16 mouse cellular contexts compared by ENCODE assay signal in the genomic region with DNA sequence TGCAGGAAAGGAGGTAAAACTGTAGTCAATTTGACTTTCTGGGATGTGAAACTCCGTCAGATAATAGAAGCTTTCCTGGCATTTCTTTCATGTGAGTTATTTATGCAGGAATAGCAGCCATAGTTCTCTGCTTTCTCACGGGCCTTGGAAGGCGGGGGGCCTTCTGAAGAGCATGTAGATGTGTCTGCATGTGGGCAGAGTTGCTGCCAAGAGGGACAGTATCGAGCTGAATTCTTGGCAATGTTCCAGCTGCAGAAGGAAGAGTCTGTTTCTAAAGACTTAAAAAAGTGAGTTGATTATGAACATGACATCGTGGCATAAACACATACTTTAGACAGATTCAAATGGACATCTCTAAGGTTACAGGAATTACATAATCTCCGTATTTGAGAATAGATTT.
A peak's percentile ranks its signal among the peaks of the same experiment; 100 is the strongest.
DNase-seq lines count a peak whose midpoint lies in the region; ATAC-seq and TF ChIP-seq lines count a peak whose summit lies in the region.
"Had no signal": no experiment of that assay in that cellular context is flagged by ENCODE, and none has a peak within 500 bp of the region (broad histone marks: within the 10 kb centered on the region; RNA-seq: fewer than 3 reads in every experiment).

No protein-coding gene starts in this region.

- H3K9ac ChIP-seq in hindbrain, postnatal 0 days (replicated peaks; ENCODE audit: low read length): no peak overlapping the region
- no peak overlapping the region for H3K9ac ChIP-seq in midbrain, embryonic 14.5 days (replicated peaks; ENCODE audit: low read length)
- H3K9ac ChIP-seq: embryonic facial prominence, embryonic 13.5 days; heart, embryonic 13.5 days; liver, embryonic 15.5 days; midbrain, embryonic 15.5 days; neural tube, embryonic 15.5 days had no signal

- no peaks in the 10 kb centered on the region for H3K27me3 ChIP-seq in hindbrain, postnatal 0 days (ENCODE audit: insufficient read depth, low read length)
- no peaks in the 10 kb centered on the region for H3K27me3 ChIP-seq in hindbrain, embryonic 10.5 days (ENCODE audit: insufficient read depth, poor library complexity, severe bottlenecking)
- H3K27me3 ChIP-seq in midbrain, embryonic 14.5 days (ENCODE audit: control insufficient read depth, insufficient read depth, low read length): no peaks in the 10 kb centered on the region
- no peaks in the 10 kb centered on the region for H3K27me3 ChIP-seq in midbrain, embryonic 10.5 days (ENCODE audit: low read depth, poor library complexity, severe bottlenecking)
- H3K27me3 ChIP-seq: embryonic facial prominence, embryonic 13.5 days; heart, embryonic 13.5 days; liver, embryonic 15.5 days; midbrain, embryonic 15.5 days; neural tube, embryonic 15.5 days had no signal

- H3K4me2 ChIP-seq in hindbrain, postnatal 0 days (ENCODE audit: low read depth, low read length): no peak overlapping the region
- H3K4me2 ChIP-seq in midbrain, embryonic 14.5 days (ENCODE audit: low read length): no peak overlapping the region
- H3K4me2 ChIP-seq: embryonic facial prominence, embryonic 13.5 days; heart, embryonic 13.5 days; liver, embryonic 15.5 days; midbrain, embryonic 15.5 days; neural tube, embryonic 15.5 days had no signal

- ATAC-seq in hindbrain, postnatal 0 days: no peak
- ATAC-seq in midbrain, embryonic 14.5 days (ENCODE audit: low FRiP score, low TSS enrichment): no peak
- ATAC-seq: midbrain, embryonic 15.5 days had no signal

- H3K9me3 ChIP-seq in hindbrain, postnatal 0 days (ENCODE audit: low read length): no peaks in the 10 kb centered on the region
- H3K9me3 ChIP-seq in hindbrain, embryonic 10.5 days: no peaks in the 10 kb centered on the region
- no peaks in the 10 kb centered on the region for H3K9me3 ChIP-seq in midbrain, embryonic 14.5 days (ENCODE audit: control insufficient read depth, low read length)
- no peaks in the 10 kb centered on the region for H3K9me3 ChIP-seq in midbrain, embryonic 10.5 days (replicated peaks)
- H3K9me3 ChIP-seq: embryonic facial prominence, embryonic 13.5 days; heart, embryonic 13.5 days; liver, embryonic 15.5 days; midbrain, embryonic 15.5 days; neural tube, embryonic 15.5 days had no signal

- peak; percentile 1 for DNase-seq in adrenal gland, postnatal 25 days
- no peak for DNase-seq in adrenal gland, postnatal 4 days (ENCODE audit: low spot score in 2 of 2)
- peak; percentile 68 for DNase-seq in hindbrain, postnatal 0 days (ENCODE audit: low spot score)
- DNase-seq in hindbrain, embryonic 10.5 days (ENCODE audit: low spot score): no peak
- peak; percentile 47 for DNase-seq in midbrain, embryonic 14.5 days
- no peak for DNase-seq in midbrain, embryonic 10.5 days (ENCODE audit: low spot score)
- peak; percentile 0 for DNase-seq in retina, postnatal 7 days (ENCODE audit: low read depth, low spot score)
- DNase-seq in testis, postnatal 14 days (ENCODE audit: low spot score): no peak
- DNase-seq: cerebellum, adult 9-10 months; kidney, postnatal 4 days; thymus, adult 18-20 months had no signal

- WGBS in hindbrain, postnatal 0 days: 20% methylated on average over 6 of the region's 6 CpGs
- 77% methylated on average over 6 of the region's 6 CpGs for WGBS in hindbrain, embryonic 10.5 days
- whole genome bisulfite sequencing in midbrain, embryonic 14.5 days: 43% methylated on average over 6 of the region's 6 CpGs
- 83% methylated on average over 6 of the region's 6 CpGs for WGBS in midbrain, embryonic 10.5 days

- no peak overlapping the region for H3K4me3 ChIP-seq in hindbrain, postnatal 0 days (ENCODE audit: low read length)
- H3K4me3 ChIP-seq in hindbrain, embryonic 10.5 days: no peak overlapping the region
- H3K4me3 ChIP-seq in midbrain, embryonic 14.5 days (replicated peaks; ENCODE audit: low read depth, low read length): no peak overlapping the region
- no peak overlapping the region for H3K4me3 ChIP-seq in midbrain, embryonic 10.5 days
- H3K4me3 ChIP-seq: embryonic facial prominence, embryonic 13.5 days; heart, embryonic 13.5 days; liver, embryonic 15.5 days; midbrain, embryonic 15.5 days; neural tube, embryonic 15.5 days had no signal

- H3K4me1 ChIP-seq in hindbrain, postnatal 0 days (ENCODE audit: insufficient read depth, low read length): no peaks in the 10 kb centered on the region; the same call in 1 of the 2 replicates
- H3K4me1 ChIP-seq in hindbrain, embryonic 10.5 days (replicated peaks): no peaks in the 10 kb centered on the region
- H3K4me1 ChIP-seq in midbrain, embryonic 14.5 days (ENCODE audit: control insufficient read depth, insufficient read depth, low read length): no peaks in the 10 kb centered on the region
- H3K4me1 ChIP-seq in midbrain, embryonic 10.5 days: peaks cover 7% of the 10 kb centered on the region
- H3K4me1 ChIP-seq: liver, embryonic 15.5 days; neural tube, embryonic 15.5 days had no signal

- H3K27ac ChIP-seq in hindbrain, postnatal 0 days: no peak overlapping the region
- H3K27ac ChIP-seq in hindbrain, embryonic 10.5 days: no peak overlapping the region
- no peak overlapping the region for H3K27ac ChIP-seq in midbrain, embryonic 14.5 days (replicated peaks; ENCODE audit: low read depth, low read length)
- H3K27ac ChIP-seq in midbrain, embryonic 10.5 days (replicated peaks): no peak overlapping the region
- H3K27ac ChIP-seq: embryonic facial prominence, embryonic 13.5 days; heart, embryonic 13.5 days; liver, embryonic 15.5 days; midbrain, embryonic 15.5 days; neural tube, embryonic 15.5 days had no signal

- no peak for TF ChIP-seq CTCF in hindbrain, postnatal 0 days (IDR thresholded peaks at IDR 0.05; ENCODE audit: low read depth)

- H3K36me3 ChIP-seq in hindbrain, postnatal 0 days (ENCODE audit: insufficient read depth, low read length): no peaks in the 10 kb centered on the region
- H3K36me3 ChIP-seq in hindbrain, embryonic 10.5 days: no peaks in the 10 kb centered on the region
- H3K36me3 ChIP-seq in midbrain, embryonic 14.5 days (ENCODE audit: control insufficient read depth, insufficient read depth, low read length): no peaks in the 10 kb centered on the region
- no peaks in the 10 kb centered on the region for H3K36me3 ChIP-seq in midbrain, embryonic 10.5 days
- H3K36me3 ChIP-seq: embryonic facial prominence, embryonic 13.5 days; heart, embryonic 13.5 days; liver, embryonic 15.5 days; midbrain, embryonic 15.5 days; neural tube, embryonic 15.5 days had no signal

Comparison
In these comparisons a context has a peak if more than half of its experiments do, and no peak if none do; other contexts are left out.
1. DNase-seq: peak in adrenal gland, postnatal 25 days (single experiment), hindbrain, postnatal 0 days (single experiment), midbrain, embryonic 14.5 days (single experiment) and retina, postnatal 7 days (single experiment); none in adrenal gland, postnatal 4 days (0 of 2), hindbrain, embryonic 10.5 days (single experiment), midbrain, embryonic 10.5 days (single experiment) and testis, postnatal 14 days (single experiment).